Mouse (Mus musculus) intestine, embryonic 16.5 days (tissue): ENCODE measurements around the gene Hist1h1d. TPM values are rescaled to one million over a fixed set of nuclear protein-coding genes. Genes with fewer than 3 reads are reported as not detected.
"Not testable (repeated sequence)": the region's sequence is repeated elsewhere in the genome, so short reads cannot be mapped to it uniquely, and the experiment has no call there.

Source experiments
- ATAC-seq: fragments of 200-750 bp; cut with Nextera tagmentation; 2 replicates; pipeline ENCODE4 v1.8.0; 2017; ENCODE audit warnings: moderate TSS enrichment, moderate library complexity
- H3K27ac ChIP-seq: fragments of 300-500 bp; sonication (generic); 2 replicates; pipeline ENCODE4 v1.5.1; 2014; ENCODE audit warnings: mild to moderate bottlenecking, low read length
- H3K27me3 ChIP-seq: fragments of 300-500 bp; sonication (generic); replicated peaks from 2 replicates; pipeline ENCODE4 v1.6.1; 2014; ENCODE audit warnings: low read length, control low read depth, mixed read lengths; ENCODE audit not compliant: control insufficient read depth, insufficient read depth
- H3K36me3 ChIP-seq: fragments of 300-500 bp; sonication (generic); 2 replicates; pipeline ENCODE4 v1.6.1; 2014; ENCODE audit warnings: low read length, control low read depth; ENCODE audit not compliant: control insufficient read depth, insufficient read depth
- H3K4me1 ChIP-seq: fragments of 300-500 bp; sonication (generic); 2 replicates; pipeline ENCODE4 v1.6.1; 2014; ENCODE audit warnings: low read length, control low read depth, mixed read lengths; ENCODE audit not compliant: control insufficient read depth, insufficient read depth
- H3K4me2 ChIP-seq: fragments of 300-500 bp; sonication (generic); 2 replicates; pipeline ENCODE4 v1.6.1; 2014; ENCODE audit warnings: low read depth, low read length, control low read depth
- H3K4me3 ChIP-seq: fragments of 300-500 bp; sonication (generic); 2 replicates; pipeline ENCODE4 v1.5.1; 2014; ENCODE audit warnings: mild to moderate bottlenecking, low read length
- H3K9ac ChIP-seq: fragments of 300-500 bp; sonication (generic); 2 replicates; pipeline ENCODE4 v1.6.1; 2014; ENCODE audit warnings: low read depth, low read length
- H3K9me3 ChIP-seq: fragments of 300-500 bp; sonication (generic); 2 replicates; pipeline ENCODE4 v1.6.1; 2016; ENCODE audit warnings: low read length, control low read depth; ENCODE audit not compliant: control insufficient read depth
- WGBS: fragments of 180-500 bp; shearing (Covaris S2); extraction: QIAGEN DNeasy Blood & Tissue Kit; methylation state at CpG from one replicate; pipeline ENCODE4 v1.1.7; 2014; 5-methylcytosine and 5-hydroxymethylcytosine counted together
- polyA plus RNA-seq: library from polyadenylated mRNA; unstranded; fragments of >200 nt; fragmentation: Nextera tagmentation; extraction: Ambion mirVana; gene quantifications from 2 replicates; pipeline ENCODE4 v1.2.1, GENCODE M21; 2015

Hist1h1d gene
- polyA plus RNA-seq, 1 experiment from 2014 or later = 0.42 TPM

DNA sequence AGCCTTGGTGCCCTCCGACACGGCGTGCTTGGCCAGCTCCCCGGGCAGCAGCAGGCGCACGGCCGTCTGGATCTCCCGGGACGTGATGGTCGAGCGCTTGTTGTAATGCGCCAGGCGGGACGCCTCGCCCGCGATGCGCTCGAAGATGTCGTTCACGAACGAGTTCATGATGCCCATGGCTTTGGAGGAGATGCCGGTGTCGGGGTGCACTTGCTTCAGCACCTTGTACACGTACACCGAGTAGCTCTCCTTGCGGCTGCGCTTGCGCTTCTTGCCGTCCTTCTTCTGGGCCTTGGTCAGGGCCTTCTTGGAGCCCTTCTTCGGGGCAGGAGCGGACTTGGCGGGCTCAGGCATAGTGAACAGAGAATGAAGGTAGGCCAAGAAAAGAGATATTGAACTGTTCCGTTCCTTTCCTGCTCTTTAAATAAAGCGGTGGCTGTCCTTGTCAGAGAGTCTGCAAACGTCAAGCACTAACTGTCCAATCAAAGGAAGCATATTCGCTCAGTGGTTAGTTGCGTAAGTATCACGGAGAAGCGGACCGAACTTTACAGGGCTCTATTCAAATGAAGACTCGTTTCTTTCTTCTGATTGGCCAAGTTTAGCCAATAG, 10.0 kb upstream of the Hist1h1d start, which contains the start of gene Hist1h2bh:
Hist1h2bh (minus strand) TSS at position 394 of the 609 bp plus-strand sequence.
- Histone ChIP-seq H3K9ac (peak within 1 kb of the TSS; percentile 66), H3K4me2 (peak within 1 kb of the TSS; percentile 68), H3K27ac (peak within 1 kb of the TSS; percentile 90), H3K4me3 (peak within 1 kb of the TSS; percentile 52)
- not testable (repeated sequence) for H3K36me3 ChIP-seq, H3K9me3 ChIP-seq, H3K4me1 ChIP-seq, H3K27me3 ChIP-seq
- ATAC-seq = peak; percentile 94
- WGBS = under 1% methylated on average over 30 of the region's 42 CpGs

DNA sequence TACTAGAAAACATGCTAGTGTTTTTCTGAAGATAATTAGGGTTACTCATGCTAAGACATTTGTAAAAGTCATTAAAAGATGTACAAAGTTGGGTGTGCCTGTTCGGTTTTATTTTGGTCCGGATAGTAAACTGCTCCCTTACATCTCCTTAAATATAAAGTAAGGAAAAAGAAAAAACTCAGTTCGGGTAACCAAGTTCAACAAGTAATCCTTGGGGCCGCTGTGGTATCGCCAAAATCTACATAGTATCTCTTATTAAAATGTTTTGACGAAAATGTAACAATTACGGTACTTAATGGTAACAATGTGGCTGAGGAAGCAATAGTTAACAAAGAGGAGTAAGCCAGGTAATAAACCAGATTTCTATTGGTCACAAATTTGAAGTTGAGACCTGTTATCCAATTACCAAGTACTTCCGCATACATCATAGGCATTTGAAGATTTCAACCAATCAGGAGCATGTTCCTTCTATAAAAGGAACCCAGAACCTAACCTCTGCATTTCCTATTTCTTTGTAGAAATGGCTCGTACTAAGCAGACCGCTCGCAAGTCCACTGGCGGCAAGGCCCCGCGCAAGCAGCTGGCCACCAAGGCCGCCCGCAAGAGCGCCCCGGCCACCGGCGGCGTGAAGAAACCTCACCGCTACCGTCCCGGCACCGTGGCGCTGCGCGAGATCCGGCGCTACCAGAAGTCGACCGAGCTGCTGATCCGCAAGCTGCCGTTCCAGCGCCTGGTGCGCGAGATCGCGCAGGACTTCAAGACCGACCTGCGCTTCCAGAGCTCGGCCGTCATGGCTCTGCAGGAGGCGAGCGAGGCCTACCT, 8.9 kb upstream of the Hist1h1d start, which contains the start of gene Hist1h3f:
Hist1h3f (plus strand) TSS at position 88 of the 822 bp plus-strand sequence.
- Histone ChIP-seq H3K27ac (peak within 1 kb of the TSS; percentile 90), H3K27me3 (no peaks in the 10 kb centered on the region), H3K4me1 (no peaks in the 10 kb centered on the region), H3K36me3 (no peaks in the 10 kb centered on the region), H3K9me3 (no peaks in the 10 kb centered on the region), H3K9ac (peak within 1 kb of the TSS; percentile 66), H3K4me3 (peak within 1 kb of the TSS; percentile 53), H3K4me2 (peak within 1 kb of the TSS; percentile 68)
- ATAC-seq = peak; percentile 89
- under 1% methylated on average over 30 of the region's 45 CpGs for WGBS

DNA sequence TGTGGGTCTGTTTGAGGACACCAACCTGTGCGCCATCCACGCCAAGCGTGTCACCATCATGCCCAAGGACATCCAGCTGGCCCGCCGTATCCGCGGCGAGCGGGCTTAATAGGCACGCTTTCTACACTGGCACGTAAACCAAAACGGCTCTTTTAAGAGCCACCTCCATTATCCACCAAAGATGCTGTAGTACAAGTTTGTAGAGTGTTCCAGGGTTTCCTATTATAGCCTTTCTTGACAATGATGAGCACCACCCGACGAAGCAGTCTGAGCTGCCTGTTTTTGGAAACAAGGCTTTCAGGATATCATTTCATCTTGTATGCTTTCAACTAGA, 8.3 kb upstream of the Hist1h1d start:
- Histone ChIP-seq H3K9ac (peak overlapping the region; percentile 65), H3K4me3 (peak overlapping the region; percentile 53), H3K4me2 (peak overlapping the region; percentile 37; the same call in 1 of the 2 replicates), H3K27ac (peak overlapping the region; percentile 87; the same call in 1 of the 2 replicates)
- 0% methylated on average over 11 of the region's 14 CpGs for WGBS
- 0 out of 2 replicates have a peak, but pooled peaks have one; percentile 7 for ATAC-seq
- H3K36me3 ChIP-seq, H3K9me3 ChIP-seq, H3K27me3 ChIP-seq, H3K4me1 ChIP-seq: not testable (repeated sequence)

DNA sequence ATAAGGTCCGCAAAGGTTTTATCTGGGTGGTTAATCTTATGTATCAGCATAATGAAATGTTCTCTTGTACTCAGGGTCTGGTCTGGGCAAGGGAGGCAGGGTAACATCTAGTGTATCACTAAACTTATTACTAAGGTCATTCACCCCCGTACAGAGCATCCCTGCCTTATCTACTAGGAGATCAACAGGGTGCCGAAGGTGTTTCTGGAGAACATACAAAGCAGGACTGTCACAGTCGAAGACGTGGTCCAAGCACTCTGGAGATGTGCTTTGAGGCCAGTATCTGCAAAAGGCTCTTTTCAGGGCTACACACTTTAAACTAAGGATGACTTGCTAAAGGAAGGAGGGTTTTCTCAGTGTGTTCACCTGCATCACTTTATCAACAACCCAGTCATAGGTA, 6.4 kb upstream of the Hist1h1d start:
- H3K27ac ChIP-seq = no peak overlapping the region
- WGBS = 74% methylated on average over 5 of the region's 5 CpGs
- H3K4me2 ChIP-seq = no peak overlapping the region
- no peaks in the 10 kb centered on the region for H3K27me3 ChIP-seq
- H3K36me3 ChIP-seq = no peaks in the 10 kb centered on the region
- ATAC-seq = no peak
- no peak overlapping the region for H3K9ac ChIP-seq
- H3K9me3 ChIP-seq = no peaks in the 10 kb centered on the region
- H3K4me1 ChIP-seq = 0 out of 2 replicates have a peak, but pooled peaks cover 5% of the 10 kb centered on the region
- H3K4me3 ChIP-seq = no peak overlapping the region

DNA sequence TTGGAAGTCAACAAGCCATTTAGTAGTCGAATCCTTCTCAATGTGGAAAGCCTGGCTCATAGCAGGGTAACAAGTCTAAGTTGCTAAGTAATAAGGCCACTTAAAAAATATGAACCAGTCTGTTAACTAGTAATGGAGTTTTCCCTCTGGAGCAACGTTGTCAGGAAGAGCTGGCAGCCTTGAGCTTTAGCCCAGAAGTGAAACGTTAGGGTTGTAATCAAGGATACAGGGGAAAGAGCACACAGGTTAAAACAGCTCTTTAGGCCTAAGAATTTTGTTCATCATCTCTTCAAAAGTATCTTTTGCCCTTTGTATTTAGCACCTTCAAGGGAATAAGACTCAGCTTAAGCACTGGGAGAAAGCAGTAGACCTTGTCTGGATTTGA, 2.3 kb upstream of the Hist1h1d start:
- no peaks in the 10 kb centered on the region for H3K9me3 ChIP-seq
- peak overlapping the region; percentile 51 for H3K4me3 ChIP-seq
- peak overlapping the region; percentile 65 for H3K4me2 ChIP-seq
- H3K4me1 ChIP-seq = peaks cover 8% of the 10 kb centered on the region; the same call in 1 of the 2 replicates
- no peaks in the 10 kb centered on the region for H3K36me3 ChIP-seq
- 3% methylated on average over 3 of the region's 3 CpGs for WGBS
- peak overlapping the region; percentile 92 for H3K27ac ChIP-seq
- ATAC-seq = no peak
- peak overlapping the region; percentile 67 for H3K9ac ChIP-seq
- no peaks in the 10 kb centered on the region for H3K27me3 ChIP-seq

DNA sequence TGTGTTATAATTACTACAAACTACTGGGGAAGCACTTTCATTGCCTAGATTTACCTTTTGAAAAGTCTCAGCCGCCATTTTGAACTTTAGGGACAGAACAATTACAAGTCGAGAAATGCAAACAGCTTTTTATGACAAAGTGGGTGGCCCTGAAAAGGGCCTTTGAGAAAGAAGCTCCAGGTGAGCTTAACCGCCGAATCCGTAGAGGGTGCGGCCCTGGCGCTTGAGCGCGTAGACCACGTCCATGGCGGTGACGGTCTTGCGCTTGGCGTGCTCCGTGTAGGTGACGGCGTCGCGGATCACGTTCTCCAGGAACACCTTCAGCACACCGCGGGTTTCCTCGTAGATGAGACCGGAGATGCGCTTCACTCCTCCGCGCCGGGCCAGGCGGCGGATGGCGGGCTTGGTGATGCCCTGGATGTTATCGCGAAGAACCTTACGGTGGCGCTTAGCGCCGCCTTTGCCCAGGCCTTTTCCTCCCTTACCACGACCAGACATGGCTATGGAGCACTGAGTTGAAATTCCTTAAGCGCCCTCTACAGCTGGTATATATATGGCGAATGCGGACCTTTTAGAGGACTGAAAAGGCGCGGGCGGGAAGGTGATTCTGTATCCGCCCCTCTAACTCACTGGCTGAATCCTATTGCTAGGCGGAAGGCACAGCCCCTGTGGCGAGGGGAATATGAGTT, 1.8 kb upstream of the Hist1h1d start, which contains the start of gene Hist1h4f:
Hist1h4f (minus strand) TSS at position 503 of the 689 bp plus-strand sequence.
- H3K9ac ChIP-seq = peak within 1 kb of the TSS; percentile 67
- H3K27ac ChIP-seq = peak within 1 kb of the TSS; percentile 92
- WGBS = under 1% methylated on average over 47 of the region's 47 CpGs
- H3K27me3 ChIP-seq, H3K9me3 ChIP-seq, H3K36me3 ChIP-seq, H3K4me1 ChIP-seq: not testable (repeated sequence)
- H3K4me2 ChIP-seq = peak within 1 kb of the TSS; percentile 65
- peak; percentile 82 for ATAC-seq
- peak within 1 kb of the TSS; percentile 51 for H3K4me3 ChIP-seq

DNA sequence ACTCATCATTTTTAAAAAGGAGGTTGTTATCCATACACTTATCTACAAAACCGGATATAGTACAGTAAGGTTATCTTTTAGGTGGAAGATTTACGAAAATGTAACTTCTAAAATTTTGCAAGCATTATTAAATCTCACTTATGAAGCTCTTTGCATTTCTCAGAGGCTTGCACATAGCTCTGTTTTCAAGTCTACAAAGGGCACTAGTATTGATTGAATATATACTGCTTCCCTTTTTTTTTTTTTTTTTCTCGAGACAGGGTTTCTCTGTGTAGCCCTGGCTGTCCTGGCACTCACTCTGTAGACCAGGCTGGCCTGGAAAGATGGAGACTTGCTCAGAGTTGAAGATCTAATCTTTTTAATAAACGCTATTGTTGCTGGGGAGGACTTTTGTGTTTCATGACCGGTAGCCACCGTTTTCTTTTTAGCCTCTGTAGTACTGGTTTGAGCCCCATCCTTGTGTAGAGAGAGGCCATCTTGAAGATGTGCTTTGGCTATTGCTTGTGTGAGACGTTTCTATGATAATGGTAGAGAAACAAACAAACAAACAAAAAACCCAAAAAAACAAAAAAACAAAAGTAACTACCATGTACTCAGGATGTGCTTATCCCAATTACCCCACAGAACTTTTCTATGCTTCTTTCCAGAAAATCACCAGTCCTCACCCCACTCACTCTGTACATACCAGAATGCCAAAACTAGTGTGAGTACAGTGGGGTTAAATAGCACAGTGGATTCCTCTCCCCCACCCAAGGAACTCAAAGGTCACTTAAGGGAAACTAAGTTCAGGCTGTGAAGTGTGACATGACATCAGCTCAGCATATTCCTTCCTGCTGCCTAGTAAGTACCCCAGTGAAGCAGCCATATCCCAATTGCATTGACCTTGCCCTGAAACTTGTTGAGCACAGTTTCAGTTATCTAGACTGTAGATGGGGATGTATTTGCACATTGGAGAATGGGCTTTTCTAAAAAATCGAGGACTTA, 839 bp upstream of the Hist1h1d start:
- H3K9me3 ChIP-seq = no peaks in the 10 kb centered on the region
- H3K27ac ChIP-seq = peak overlapping the region; percentile 92

DNA sequence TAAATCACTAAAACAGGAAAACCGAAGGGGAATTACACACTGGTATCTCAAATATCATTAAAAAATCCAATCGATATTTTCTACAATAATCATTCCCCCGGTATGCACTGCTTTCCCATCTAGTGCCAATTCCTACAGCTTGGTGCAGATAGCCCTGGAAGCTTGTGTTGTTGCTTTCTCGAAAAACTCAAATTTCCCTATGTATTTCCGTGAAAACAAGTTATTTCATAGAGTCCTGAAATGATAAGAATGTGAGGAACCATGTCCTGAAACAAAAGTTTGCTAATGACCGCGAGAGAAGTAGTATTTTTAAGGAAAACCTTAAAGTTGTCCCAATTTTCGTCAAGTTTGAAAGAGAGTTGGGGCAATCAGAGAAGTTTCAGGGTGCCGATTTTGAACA, 1.3 kb downstream of the Hist1h1d start:
- no peak for ATAC-seq
- H3K27ac ChIP-seq = peak overlapping the region; percentile 97
- no peaks in the 10 kb centered on the region for H3K36me3 ChIP-seq
- H3K4me2 ChIP-seq = peak overlapping the region; percentile 83
- peak overlapping the region; percentile 78 for H3K9ac ChIP-seq
- peaks cover 12% of the 10 kb centered on the region for H3K4me1 ChIP-seq
- H3K4me3 ChIP-seq = peak overlapping the region; percentile 51
- WGBS = 18% methylated on average over 9 of the region's 9 CpGs
- no peaks in the 10 kb centered on the region for H3K9me3 ChIP-seq
- H3K27me3 ChIP-seq = no peaks in the 10 kb centered on the region

More for the DNA sequence above, 839 bp upstream of the Hist1h1d start:
- H3K4me1 ChIP-seq = peaks cover 12% of the 10 kb centered on the region
- no peaks in the 10 kb centered on the region for H3K36me3 ChIP-seq
- H3K27me3 ChIP-seq = no peaks in the 10 kb centered on the region
- ATAC-seq = no peak
- H3K9ac ChIP-seq = no peak overlapping the region
- peak overlapping the region; percentile 51 for H3K4me3 ChIP-seq
- WGBS = 53% methylated on average over 8 of the region's 8 CpGs
- peak overlapping the region; percentile 65; the same call in 1 of the 2 replicates for H3K4me2 ChIP-seq
